Mouse (Mus musculus) layer of hippocampus, postnatal 25 days (tissue): ENCODE measurements around the gene Gper1. TPM values are rescaled to one million over a fixed set of nuclear protein-coding genes. Genes with fewer than 3 reads are reported as not detected.

Source experiments
- DNase-seq, 2 experiments: peaks; one replicate each; pipeline ENCODE4 v3.0.0; 2022; ENCODE audit warnings: mixed read lengths in 2 of 2, low spot score in 1 of 2; ENCODE audit errors: extremely low spot score in 1 of 2
- total RNA-seq, 2 experiments: library from RNA; stranded (reverse); gene quantifications; 2 replicates each; pipeline ENCODE4 v1.2.3; 2021

Gper1 gene
- total RNA-seq, 2 experiments from 2014 or later, result 2.3 to 2.8 TPM

DNA sequence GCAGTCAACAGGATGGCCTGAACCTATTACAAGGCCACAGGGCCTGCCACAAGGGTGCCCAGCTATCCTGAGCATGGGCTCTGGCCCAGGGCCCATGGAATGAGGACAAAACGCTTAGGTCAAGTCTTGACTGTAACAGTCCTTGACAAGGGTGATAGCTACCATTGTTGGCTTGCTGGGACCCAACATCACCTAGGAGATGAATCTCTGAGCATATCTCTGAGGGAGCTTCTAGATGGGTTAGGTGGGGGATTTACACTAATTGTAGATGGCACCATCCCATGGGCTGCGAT lies 18.7 kb downstream of the Gper1 start:
- no peak for DNase-seq

DNA sequence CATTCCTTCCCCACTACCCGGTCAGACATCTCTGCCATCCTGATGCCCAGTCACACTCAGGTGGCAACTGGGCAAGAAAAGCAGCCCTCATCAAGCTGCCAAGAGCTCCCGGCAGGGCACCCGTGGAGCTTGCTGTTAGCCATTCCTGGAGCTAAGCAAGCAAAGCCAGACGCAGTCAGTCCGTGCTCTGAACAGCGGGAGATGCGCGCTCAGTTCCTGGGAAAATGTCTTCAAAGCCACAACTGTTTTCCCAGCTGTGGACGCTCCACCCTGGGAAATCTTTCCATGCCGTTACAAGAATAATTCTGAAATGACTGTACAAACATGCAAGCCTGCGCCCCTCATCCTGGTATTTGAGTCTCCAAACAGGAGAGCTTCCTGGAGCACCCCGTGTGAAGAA lies 19.5 kb downstream of the Gper1 start:
- no peak for DNase-seq

DNA sequence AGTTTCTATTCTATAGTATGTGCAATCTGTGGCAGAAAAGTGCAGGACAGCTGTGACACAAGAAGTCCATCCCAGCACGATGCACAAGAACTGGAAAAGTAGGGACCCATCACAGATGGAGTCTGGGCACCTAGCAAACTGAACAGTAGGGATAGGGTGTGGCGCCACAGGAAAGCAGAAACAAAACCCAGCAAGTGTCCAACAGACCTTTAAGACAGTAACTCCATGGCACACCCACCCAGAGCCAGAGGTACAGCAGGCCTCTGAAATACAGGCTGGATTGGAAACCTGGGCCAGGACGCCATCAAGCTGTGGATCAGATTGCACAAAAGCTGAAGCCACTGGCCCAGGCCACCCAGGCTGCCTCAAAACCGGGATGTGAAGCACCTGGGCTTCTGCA lies 20.0 kb downstream of the Gper1 start:
- no peak for DNase-seq

DNA sequence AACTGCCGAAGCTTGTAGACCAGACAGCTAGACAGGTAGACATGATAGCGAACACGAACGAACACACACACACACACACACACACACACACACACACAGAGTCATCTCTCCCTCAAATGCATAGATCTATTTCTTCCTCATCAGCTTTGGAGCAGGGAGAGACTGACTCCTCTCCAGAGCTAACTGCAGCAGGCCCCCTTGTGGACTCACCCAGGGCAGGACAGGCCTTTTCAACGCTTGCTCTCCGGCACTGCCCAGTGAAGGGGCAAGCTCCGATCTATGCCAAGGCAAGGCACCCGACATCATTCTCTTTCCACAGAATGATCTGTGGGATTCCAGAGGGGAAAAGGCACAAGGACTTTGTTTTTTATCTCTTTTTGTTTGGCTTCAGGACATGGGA lies 22.3 kb downstream of the Gper1 start:
- no peak for DNase-seq

DNA sequence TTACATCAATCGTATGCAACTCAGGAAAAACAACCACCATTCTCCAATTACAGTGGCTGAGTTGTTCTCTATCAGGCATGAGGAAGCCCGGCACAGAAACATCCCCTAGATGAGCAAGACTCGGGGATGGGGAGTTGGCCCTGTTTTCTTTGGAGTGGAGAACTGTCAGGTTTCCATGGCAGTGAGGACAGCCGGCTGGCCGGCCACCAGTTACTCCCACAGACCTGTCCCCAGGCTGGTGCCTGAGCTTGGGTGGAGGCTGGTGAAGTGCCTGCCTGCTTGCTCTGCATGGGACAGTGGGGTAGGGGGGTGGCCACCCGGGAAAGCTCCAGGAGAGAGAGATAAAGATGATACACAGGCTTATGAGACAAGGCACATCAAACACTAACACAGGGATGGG lies 25.1 kb downstream of the Gper1 start:
- no peak for DNase-seq

DNA sequence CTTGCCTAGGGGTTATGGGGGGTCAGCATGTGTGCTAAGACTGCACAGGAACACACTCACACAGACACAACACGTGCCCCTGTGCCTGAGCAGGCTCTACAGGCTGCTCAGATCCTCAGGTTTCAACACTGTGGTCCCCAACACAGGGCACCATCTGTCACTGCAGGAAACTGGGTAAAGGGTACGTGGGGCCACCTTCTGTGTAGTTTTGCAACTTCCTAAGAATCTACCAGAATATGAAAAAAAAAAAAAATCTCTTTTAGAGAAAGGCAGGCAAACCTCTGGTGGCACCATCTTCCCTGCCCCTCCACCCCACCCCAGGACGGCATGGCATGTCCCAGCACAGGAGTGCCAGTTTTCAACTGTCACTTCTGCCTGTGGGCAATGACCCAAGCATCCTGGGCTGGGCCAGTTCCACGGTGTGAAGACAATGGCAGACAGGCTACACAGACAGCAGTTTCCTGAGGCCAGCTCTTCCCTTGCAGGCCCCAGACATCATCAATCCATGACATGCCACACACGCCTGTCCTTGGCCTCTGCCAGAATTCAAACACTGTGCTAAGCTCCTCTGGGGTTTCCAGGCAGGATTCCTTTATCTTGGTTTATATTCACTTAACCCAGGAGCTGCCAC lies 26.3 kb downstream of the Gper1 start:
- DNase-seq, result no peak

DNA sequence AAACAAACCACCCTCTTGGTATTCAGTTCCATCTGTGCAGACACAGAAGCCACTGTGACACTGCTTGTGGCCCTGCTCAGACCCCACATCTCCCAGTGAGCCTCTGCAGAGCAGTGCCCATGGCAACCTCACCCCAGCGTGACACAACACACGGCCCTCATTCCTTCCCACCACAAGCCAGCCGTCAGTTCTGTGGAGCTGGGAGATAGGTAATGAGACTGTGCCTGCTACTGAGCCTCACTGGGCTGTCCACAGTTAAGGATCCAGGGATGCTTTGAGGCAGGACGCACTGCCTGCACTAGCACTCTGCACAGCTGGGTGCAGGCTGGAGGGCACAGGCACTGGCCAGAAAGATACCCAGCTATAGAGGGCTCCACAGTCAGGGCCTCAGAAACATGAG lies 27.0 kb downstream of the Gper1 start:
- DNase-seq, result no peak

DNA sequence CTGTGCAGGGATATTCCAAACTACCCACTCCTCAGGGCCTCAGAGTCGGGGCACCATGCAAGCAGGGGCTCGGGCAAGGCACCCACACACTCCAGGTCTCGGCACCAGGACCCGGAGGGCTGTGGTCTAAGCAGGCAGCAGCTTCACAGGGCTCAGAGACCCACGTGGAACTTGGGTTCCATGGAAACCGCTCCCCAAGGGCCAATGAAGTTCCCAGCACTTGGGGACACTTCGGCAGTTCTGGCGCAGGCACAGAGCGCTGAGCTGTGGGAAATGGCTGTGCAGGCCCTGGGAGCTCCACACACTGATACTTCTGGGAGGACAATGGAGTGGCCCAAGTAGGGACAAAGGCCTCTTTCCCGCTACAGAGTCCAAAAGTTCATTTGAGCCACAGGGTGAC lies 30.1 kb downstream of the Gper1 start:
- DNase-seq, result no peak

DNA sequence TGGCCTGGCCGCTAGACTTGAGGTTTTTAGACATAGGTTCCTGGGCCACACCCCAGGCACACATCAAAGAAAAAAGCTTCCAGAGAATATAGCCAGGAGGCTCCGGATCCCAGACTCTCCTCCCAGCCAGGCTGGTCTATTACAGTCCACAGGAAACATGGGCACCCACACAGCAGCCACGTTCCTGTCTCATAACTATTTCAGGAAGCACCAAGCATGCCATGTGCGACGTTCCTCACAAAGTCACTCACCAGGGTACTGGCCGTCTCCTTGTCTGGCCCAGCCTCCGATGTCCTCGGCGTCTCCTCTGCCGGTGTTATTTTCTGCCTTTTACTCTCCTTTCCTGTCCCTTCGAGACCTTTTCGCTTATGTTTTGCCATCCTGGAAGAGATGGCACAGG lies 32.2 kb downstream of the Gper1 start:
- DNase-seq, result no peak

DNA sequence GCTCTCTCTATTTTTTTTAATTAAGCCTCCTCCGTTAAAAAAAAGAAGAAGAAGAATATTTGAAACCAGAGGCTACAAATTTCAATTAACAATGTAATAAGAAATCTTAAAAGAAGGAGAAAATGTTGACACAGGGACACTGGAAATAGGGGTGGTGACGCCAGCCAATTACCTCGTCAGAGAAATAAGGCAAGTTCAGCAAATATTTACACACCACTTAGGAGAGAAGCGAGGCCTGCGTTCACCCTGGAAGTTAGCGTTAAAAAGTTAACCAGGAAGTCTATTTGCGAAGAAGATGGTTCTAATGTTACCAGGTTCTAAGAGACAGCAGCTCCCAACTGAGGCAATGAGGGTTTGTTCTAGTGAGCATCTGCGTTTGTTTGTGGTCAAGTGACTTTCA lies 34.3 kb downstream of the Gper1 start:
- DNase-seq, result no peak

DNA sequence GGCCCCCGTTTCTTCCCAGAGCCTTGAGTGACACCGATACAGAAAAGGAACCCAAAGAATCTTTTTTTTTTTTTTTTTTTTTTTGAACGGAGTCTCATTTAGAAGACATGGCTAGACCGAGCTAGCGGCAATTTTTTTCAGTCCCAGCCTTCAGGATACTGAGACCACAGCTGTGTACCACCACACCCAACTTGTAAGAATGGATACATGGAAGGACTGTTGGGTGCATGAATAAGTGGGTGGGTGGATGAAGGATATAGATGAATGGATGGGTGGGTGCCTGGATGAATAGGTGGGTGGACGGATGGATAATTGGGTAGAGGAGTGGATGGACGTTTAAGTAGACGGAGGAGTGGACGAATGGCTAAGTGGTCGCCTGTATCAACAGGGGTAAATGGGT lies 37.0 kb downstream of the Gper1 start:
- no peak for DNase-seq

DNA sequence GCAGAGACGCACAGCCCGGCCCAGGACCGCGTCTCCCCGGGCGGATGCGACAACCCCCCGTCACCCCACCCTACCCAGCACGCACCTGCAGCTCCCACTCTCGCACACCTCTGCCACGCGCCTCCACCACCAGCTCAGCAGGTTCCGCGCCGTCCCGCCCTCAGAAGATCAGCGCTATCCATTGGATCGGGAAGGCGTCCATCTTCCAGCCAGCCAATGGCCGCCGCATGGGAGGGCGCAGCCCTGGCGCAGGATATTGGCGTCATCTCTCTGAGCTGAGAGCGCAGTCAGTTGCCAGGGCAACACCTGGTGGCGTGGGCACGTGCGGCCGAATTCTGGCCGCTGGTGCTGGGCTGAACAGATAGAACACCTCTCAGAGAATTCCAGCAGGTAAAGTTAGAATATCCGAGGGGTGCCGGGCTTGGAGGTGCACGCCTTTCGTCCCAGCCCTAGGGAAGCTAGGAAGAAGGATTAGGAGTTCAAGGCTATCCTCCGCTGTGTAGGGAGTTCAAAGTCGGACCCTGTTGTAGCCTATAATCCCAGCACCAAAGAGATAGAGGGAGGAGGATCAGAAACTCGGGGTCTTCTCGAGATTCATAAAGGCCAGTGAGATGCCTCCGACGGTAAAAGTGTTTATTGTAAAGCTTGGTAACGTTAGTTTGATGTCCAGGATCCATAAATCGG lies 37.6 kb downstream of the Gper1 start, which contains the start of gene 3110082I17Rik:
Gene 3110082I17Rik (minus strand): TSS at position 144 of the 684 bp plus-strand sequence.
- peak; percentile 99 for DNase-seq

DNA sequence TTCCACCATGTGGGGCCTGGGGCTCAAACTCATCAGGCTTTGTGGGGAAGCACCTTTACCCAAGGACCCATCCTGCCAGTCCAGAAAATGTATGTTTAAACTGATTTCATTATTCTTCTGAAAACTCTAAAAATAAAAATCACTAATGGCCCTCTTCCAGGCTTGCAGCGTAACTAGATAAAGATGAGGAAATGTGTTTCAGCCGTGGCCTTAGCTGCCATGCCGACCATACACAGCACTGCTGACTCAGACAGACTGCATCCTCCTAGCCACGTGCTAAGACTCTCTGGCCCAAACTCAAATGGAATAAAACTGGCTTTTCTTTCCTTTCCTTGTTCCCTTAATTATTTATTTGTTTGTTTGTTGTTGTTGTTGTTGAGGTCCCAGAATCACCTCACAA lies 41.9 kb downstream of the Gper1 start:
- no peak for DNase-seq

DNA sequence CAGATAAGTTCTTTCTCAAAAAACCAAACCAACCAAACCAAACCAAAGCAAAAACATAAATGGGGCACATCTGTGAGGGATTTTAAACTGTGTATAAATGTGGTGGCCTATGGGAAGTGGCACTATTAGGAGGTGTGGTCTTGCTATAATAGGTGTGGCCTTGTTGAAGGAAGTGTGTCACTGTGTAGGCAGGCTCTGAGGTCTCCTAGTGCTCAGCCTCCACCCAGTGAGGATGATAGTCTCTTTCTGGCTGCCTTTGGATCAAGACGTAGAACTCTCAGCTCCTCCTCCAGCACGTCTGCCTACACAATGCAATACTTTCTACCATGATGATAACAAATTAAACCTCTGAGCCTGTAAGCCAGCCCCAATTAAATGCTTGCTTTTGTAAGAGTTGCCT lies 43.4 kb downstream of the Gper1 start:
- DNase-seq, result no peak

DNA sequence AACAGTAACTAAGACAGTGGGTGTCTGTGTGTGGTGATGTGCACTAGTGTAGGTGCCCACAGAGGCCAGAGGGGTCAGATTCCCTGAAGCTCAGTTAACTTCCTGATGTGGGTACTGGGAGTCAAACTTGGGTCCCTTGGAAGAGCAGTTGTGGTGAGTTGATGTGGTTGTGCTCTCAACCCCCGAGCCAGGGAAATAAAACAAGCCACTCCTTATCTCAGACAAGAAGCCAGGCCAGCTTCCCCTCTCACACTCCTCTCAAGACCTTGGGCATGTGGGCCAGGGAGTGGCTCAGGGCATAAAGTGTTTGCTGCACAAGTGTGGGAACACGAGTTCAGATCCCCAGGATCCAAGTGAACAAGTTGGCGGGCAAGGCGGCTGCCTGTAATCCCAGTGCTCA lies 43.9 kb downstream of the Gper1 start:
- DNase-seq, result no peak

DNA sequence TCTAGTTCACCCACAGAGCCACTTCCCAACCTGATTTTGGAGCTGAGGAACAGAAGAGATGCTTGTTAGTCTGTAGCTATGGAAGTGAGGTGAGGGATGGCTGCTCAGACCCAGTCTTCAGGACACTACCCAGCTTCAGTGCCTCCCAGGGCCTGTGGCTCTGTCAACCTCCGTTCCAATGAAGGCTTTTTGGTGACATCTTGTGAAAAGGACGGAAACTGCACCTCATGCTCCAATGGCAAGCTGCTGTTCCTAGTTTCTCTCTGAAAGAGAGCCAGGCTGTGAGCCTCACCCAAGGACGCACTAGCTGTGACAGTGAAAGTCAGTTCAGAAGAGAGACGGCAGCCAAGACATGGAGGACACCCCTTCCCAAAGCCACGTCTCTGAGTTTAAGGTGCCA lies 45.0 kb downstream of the Gper1 start:
- DNase-seq, result peak in 1 of 2 experiments; percentile 39

DNA sequence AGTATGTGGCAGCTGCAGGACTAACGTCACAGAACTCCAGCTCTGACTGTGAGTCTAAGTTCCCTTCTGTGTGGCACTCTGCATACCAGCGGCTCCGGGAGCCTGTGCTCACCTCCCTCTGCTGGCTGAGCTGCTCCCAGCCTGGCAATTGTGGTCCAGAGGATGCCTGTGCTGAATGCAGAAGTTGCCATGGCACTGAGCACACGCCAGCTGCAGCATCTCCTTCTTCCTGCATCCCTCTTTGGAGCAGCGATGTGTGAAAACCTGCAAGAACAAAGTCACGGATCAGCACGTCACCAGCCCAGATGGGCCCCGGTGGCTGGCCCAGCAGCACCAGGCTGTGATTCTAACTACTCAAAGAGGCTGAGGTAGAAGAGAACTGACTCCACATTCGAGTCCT lies 51.8 kb downstream of the Gper1 start:
- DNase-seq, result no peak

Other genes with a start within 250 kb of the Gper1 start
- 10 to 100 TPM; 65.6 to 86.5 TPM for gene Sun1, start 222.5 kb upstream of the Gper1 start, total RNA-seq
- 10 to 100 TPM; 45.2 to 55.3 TPM for gene Get4, start 170.8 kb upstream of the Gper1 start, total RNA-seq
- 100 to 1,000 TPM; 207 to 215 TPM for gene Adap1, start 97.5 kb upstream of the Gper1 start, total RNA-seq
- 10 to 100 TPM; 66.7 to 67.9 TPM for gene Cox19, start 71.7 kb upstream of the Gper1 start, total RNA-seq
- not detected for gene Cyp2w1, start 70.5 kb upstream of the Gper1 start, total RNA-seq
- gene Gpr146, start 45.5 kb upstream of the Gper1 start, total RNA-seq, result 10 to 100 TPM; 12.7 to 13.1 TPM
- under 1 TPM; 0.25 to 0.33 TPM for gene C130050O18Rik, start 17.9 kb upstream of the Gper1 start, total RNA-seq
- 10 to 100 TPM; 14.0 to 17.3 TPM for gene 3110082I17Rik, start 37.4 kb downstream of the Gper1 start, total RNA-seq
- gene Zfand2a, start 61.4 kb downstream of the Gper1 start, total RNA-seq, result 10 to 100 TPM; 66.4 to 70.4 TPM
- not detected for gene Uncx, start 120.3 kb downstream of the Gper1 start, total RNA-seq